Comparison of ENCODE assay signal across 7 mouse cellular contexts in the genomic region with DNA sequence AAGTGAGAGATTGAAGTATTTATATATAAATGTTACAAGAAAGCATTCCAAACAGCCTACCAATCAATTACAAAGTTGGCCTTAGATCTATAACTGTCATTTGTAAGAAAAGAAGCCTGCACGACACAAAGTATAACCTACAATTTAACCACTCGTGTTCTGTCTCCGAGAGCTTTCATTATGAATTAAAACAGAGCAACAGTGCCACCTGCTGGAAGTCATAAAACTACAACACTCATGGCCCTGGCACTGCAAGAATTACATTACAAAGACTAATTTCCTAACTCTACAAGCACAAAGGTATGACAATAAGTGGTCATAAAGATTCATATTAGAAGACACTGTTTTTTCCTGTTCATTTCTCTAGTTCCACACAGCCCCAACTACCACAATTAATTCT. TPM values are rescaled to one million over a fixed set of nuclear protein-coding genes. Genes with fewer than 3 reads are reported as not detected.
A peak's percentile ranks its signal among the peaks of the same experiment; 100 is the strongest.
DNase-seq lines count a peak whose midpoint lies in the region; ATAC-seq lines count a peak whose summit lies in the region.

No protein-coding gene starts in this region.

- 10% methylated on average over 3 of the region's 3 CpGs for WGBS in neural tube, embryonic 14.5 days

- no peak overlapping the region for H3K4me2 ChIP-seq in neural tube, embryonic 14.5 days (ENCODE audit: low read depth, low read length)

- peak; percentile 46 for ATAC-seq in activated CD4-positive, CD25-positive, alpha-beta regulatory T cell, adult 4 months
- ATAC-seq in neural tube, embryonic 14.5 days (ENCODE audit: low read depth): peak; percentile 66; the same call in 1 of the 2 replicates

- no peak overlapping the region for H3K4me3 ChIP-seq in neural tube, embryonic 14.5 days (ENCODE audit: low read depth, low read length)

- H3K9ac ChIP-seq in neural tube, embryonic 14.5 days (replicated peaks; ENCODE audit: low read depth, low read length): no peak overlapping the region

- no peak overlapping the region for H3K27ac ChIP-seq in neural tube, embryonic 14.5 days (ENCODE audit: low read depth, low read length)

- intact Hi-C loops in left cerebral cortex, postnatal 10 days (cut with DNase I): loop anchor here (10.0 kb wide), 1 partner anchor 1138 kb away; no protein-coding TSS in a partner anchor

- DNase-seq in right cerebral cortex, adult 18-20 months: peak; percentile 55
- DNase-seq in right cerebral cortex, postnatal 25 days: no peak
- peak; percentile 81 for DNase-seq in embryo, embryonic 11 days
- peak; percentile 61 for DNase-seq in hindlimb bud, embryonic 11.5 days (ENCODE audit: extremely low spot score, low read depth, low spot score)
- peak; percentile 35 to 68 for DNase-seq in left cerebral cortex, postnatal 10 days (ENCODE audit: extremely low spot score in 1 of 2, low spot score in 2 of 2)

- no peaks in the 10 kb centered on the region for H3K9me3 ChIP-seq in neural tube, embryonic 14.5 days (ENCODE audit: control insufficient read depth, low read length)

- H3K36me3 ChIP-seq in neural tube, embryonic 14.5 days (ENCODE audit: control insufficient read depth, insufficient read depth, low read length): peaks cover 24% of the 10 kb centered on the region; the same call in 1 of the 2 replicates

- no peaks in the 10 kb centered on the region for H3K27me3 ChIP-seq in neural tube, embryonic 14.5 days (ENCODE audit: control insufficient read depth, insufficient read depth, low read length)

- no peaks in the 10 kb centered on the region for H3K4me1 ChIP-seq in neural tube, embryonic 14.5 days (ENCODE audit: control insufficient read depth, insufficient read depth, low read length)

RNA-seq across cellular contexts. Expression of a gene that starts 30.3 kb away (rescaled TPM):
- 10 to 100 TPM; 61.5 to 69.5 TPM for polyA plus RNA-seq in activated CD4-positive, CD25-positive, alpha-beta regulatory T cell, adult 4 months (2017; shearing (Covaris generic))
- total RNA-seq in left cerebral cortex, postnatal 10 days (2021): 10 to 100 TPM; 47.3 to 48.0 TPM
- 68.9 and 69.1 TPM in 2 replicates for polyA plus RNA-seq in neural tube, embryonic 14.5 days (2014; fragmentation: Nextera tagmentation; extraction: Ambion mirVana)
